Mouse (Mus musculus) erythroid progenitor cell, adult 5-6 weeks (primary cell): ENCODE measurements around the gene Galnt2. TPM values are rescaled to one million over a fixed set of nuclear protein-coding genes. Genes with fewer than 3 reads are reported as not detected.
A peak's percentile ranks its signal among the peaks of the same experiment; 100 is the strongest.

Experiments used
- ATAC-seq: replicated peaks from 2 replicates; pipeline ENCODE4 v1.8.0; 2016; ENCODE audit warnings: moderate number of reproducible peaks, mild to moderate bottlenecking, moderate TSS enrichment, inconsistent platforms; ENCODE audit not compliant: poor library complexity, low FRiP score, severe bottlenecking
- total RNA-seq, 2 experiments: library from RNA; stranded (forward) in 1 of 2; stranded (reverse) in 1 of 2; fragments of 150-400 nt in 1 of 2; fragments of 186-747, 209-891 nt in 1 of 2; gene quantifications; 2 replicates each; pipeline versions ENCODE4 v1.2.3 to v1.2.4; 2015 to 2017; ENCODE audit warnings: low replicate concordance in 2 of 2

The Galnt2 gene
- total RNA-seq, 2 experiments from 2014 or later = 15.5 TPM; not detected in 1

DNA sequence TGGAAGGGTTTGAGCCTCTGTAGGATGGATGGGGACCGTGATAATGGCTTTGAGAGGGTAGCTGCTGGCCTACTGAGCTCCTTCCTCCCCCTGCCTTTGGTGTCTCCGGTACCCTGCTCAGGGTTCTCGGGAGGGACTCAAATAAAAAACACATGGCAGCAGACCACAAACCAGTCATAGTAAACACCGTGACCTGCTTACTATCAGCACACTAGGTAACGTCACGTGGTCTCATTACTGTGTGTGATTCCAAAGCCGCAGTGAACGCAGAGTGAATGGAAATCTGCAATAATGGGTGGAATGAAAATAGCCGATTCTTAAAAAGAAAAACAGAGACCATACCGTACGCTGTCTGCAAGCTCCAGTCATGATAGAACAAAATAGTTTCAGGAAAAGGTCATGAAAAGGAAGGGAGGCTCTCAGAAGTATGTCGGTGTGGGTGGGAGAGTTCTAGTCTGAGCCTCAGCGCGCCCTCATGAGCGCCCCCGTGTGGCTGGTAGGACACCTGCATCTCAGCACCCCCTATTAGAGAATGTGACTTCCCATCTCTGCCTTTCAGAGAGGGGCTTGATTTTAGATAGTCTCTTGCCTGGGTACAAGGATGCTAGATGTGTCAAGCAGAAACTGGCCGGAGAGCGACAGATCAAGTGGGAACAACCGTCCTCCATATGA is 115.8 kb downstream of the Galnt2 start:
- no peak for ATAC-seq

DNA sequence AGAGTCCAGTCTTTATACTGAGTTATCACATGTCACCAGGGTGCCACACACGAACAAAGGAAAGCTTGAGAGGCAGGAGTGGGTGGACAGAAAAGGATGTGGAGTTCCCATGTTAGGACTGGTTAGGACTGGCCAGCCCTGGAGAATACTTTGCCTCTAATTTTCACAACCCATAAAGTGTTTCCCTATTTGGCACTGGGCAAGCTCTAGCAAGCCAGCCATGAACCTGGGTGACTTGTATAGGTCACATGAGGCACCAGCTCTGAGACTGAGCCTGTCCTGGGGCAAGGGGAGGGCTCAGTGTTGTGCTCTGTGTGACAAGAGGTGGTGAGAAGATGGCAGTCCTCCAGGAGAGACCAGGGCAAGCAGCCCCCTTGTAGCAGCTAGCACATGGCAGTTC is 116.9 kb downstream of the Galnt2 start:
- ATAC-seq = no peak

- peak; percentile 58; the same call in 1 of the 2 replicates for ATAC-seq
These were observed 118.5 kb downstream of the Galnt2 start for GRCm38 (mm10) chr8:124349663-124350062.

DNA sequence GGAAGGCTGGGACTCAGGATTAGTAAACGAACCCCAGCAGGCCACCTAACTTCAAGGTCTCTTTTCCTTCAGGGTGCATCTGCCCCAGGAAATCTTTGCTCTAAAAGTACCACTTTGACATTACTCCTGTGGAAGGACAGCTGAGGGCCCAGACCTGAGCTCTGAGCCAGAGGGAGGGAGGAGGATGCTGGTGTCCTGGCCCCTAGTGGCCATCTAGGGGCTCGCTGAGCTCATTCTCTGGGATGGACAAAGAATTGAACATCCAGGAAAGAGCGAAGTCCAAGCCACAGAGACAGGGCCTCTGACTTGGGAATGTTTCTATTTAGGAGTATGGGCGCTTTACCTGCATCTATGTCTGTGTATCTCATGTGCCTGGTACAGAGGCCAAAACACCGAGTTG is 120.4 kb downstream of the Galnt2 start:
- ATAC-seq = no peak

DNA sequence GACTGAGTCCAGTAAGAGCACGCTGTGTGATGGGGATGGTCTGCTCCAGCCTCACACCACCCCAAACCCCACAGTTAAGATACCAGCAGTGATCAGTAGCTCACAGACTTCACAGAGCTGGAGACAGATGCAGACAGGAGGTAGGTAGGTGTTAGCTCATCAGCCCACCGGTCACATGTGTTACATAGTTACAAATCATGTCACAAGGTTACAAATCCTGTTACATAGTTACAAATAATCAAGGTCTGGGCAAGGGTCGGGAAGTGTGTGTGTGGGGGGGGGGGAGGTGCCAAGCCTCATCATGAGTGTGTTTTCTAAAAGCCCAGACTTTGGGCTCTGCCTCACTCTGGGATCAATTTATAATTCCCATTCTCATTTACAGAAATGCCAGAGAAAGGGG is 129.7 kb downstream of the Galnt2 start:
- ATAC-seq = no peak

GRCm38 (mm10) chr8:124361773-124362427 is 130.7 kb downstream of the Galnt2 start:
- ATAC-seq = no peak

DNA sequence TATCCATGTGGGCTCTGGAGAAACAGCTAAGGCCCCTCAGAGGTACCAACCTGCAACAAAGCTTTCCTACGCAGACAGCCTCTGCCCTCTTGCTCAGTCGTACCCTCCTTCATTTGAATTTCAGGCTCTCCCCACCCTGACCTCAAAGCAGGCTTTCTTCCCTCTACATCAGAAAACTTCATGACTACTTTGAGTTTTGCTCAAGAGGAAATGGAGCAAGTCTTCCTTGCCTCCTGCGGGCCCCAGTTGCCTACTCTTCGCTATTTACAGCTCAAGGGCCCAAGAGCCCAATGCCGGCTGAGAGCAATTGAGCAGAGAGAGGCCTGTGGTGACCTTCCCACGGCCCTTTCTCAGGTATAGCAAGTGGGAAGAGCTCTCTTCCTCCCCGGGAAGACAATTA is 131.4 kb downstream of the Galnt2 start:
- ATAC-seq = no peak

- ATAC-seq = no peak
These were observed 132.1 kb downstream of the Galnt2 start for GRCm38 (mm10) chr8:124363337-124363736.

DNA sequence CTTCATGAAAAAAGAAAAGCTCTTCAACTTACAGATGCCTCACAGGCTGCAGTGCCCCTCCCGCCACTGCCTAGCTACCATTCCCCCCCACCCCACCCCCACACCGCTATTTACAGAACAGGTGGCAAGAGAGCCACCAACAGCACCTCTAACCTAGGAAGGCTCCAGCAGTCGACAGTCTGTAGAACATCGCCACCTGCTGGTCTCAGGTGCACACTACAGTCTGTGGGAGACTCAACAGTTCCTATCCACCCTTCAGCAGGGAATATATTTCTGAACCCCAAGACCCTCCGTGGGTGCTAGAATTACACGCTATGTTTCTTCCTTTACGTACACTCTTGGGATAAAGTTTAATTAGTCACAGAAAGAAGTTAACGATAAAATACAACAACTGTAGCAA is 137.0 kb downstream of the Galnt2 start:
- 0 out of 2 replicates have a peak, but pooled peaks have one; percentile 48 for ATAC-seq

DNA sequence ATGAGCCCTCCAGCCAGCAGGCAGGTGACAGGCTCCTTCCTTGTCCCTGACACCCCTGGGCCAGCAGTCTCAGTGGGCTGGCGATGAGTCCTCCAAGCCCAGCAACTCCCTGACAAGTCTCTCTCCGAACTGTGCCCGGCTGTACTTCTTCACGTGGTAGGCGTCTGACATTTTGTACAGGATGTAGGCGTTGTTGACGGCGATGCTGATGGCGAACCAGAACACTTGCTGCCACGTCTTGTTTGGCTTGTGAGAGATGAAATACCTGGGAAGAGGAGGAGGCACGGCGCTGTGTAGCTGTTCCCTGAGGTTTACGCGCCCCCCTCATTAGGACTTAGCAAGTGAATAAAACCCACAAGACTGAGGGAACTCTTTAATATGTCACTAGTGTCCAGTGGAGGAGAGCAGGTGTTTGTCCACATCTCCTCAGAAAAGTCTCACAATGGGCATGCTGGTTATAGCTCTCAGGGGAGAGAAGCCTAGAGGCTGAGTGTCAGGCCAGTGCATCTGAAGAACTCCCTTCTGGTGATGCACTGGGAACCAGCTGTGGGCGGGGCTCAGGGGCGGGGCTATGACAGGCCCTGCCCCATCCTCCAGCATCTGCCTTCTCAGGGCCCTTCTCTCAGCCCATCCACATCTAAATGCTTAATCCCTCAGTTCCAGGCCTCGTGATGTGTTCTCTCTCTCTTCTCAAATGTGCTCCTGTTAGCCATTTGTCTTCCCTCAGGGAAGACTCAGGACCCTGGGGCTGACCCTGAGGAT is 139.4 kb downstream of the Galnt2 start:
- no peak for ATAC-seq

DNA sequence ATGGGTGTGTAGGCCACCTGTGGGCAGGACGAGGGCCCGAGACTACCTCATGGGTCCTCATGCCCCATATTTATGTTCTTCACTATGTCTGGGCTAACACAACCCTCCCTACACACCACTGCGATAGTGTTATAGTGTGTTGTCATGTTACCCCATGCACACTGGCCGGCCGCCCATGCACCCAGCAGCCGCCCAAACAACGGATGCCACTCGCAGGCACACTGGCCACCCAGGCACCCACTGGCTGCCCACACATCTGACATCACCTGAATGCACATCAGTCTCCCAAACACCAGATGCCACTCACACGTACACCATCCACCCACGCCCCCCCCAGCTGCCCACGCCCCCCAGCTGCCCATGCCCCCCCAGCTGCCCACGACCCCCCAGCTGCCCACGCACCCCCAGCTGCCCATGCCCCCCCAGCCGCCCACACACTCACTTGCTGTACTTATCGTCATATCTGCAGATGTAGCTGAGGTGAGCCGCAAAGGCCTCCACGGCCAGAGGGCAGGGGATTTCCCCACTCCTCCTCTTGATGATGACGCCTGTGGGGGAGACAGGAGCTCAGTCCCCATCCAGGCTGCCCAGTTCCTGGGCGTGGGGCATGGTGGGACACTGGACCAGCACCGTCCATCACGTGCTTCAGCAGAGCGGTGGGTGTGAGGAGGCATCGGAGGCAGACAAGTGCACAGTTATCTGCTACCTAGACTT is 140.4 kb downstream of the Galnt2 start:
- no peak for ATAC-seq

GRCm38 (mm10) chr8:124373753-124374152 is 142.6 kb downstream of the Galnt2 start:
- ATAC-seq = no peak

GRCm38 (mm10) chr8:124375168-124375567 is 144.0 kb downstream of the Galnt2 start:
- ATAC-seq = no peak

GRCm38 (mm10) chr8:124375727-124376126 is 144.5 kb downstream of the Galnt2 start:
- no peak for ATAC-seq

DNA sequence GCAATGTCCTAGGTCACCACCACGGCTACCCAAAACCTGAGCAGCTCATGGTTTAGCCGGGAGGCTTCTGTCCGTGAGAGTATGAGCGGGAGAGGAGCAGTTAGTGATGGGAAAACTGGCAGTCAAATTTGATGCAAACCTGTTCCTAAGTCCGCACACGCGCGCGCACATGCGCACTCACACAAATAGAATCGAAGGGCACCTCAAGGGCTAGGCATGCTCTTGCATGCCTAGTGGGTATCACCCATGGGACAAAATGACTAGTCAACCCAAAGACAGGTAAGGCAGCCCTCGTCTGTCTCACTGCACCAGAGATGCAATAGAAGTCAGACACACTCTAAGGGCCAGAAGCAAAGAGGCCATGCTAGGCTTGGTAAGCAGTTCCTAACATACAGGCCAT is 145.2 kb downstream of the Galnt2 start:
- no peak for ATAC-seq

DNA sequence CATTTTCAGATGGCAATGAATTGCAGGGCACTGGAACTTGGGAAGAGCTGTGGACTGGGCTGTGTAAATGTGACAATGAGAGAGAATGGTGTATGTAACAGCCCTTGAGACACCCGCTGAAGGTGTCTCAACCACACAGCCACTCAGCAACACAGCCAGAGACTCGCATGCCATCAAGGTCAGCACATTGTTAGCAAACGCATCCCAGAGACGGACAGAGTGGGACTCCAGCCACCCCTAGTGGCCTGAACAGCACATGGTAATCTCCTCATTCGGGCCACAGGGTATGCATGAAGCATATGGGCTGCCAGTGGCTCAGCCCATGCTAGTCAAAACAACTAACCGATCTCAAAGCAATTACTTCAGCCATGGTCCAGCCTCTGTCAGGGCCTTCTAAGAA is 148.1 kb downstream of the Galnt2 start:
- no peak for ATAC-seq

- ATAC-seq = no peak
These were observed 151.0 kb downstream of the Galnt2 start for GRCm38 (mm10) chr8:124382235-124382634.

DNA sequence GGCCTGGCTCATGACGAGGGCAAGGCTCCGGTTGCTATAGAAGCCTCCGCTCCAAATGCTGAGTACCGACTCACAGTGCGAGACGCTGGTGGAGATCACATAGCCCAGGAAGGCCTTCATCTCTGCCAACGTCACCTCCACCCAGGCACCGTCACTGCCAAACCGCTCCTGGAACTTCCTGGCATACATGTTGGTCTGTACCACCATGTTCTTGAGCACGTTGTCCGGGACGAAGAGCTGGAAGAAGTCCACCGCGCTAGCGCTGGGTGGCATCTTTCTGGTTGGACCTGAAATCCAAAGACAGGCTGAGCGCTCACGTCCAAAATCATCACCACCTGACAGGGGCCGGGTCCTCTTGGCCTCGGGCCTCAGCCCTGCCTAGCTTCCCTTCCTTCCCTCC is 153.1 kb downstream of the Galnt2 start:
- ATAC-seq = no peak

DNA sequence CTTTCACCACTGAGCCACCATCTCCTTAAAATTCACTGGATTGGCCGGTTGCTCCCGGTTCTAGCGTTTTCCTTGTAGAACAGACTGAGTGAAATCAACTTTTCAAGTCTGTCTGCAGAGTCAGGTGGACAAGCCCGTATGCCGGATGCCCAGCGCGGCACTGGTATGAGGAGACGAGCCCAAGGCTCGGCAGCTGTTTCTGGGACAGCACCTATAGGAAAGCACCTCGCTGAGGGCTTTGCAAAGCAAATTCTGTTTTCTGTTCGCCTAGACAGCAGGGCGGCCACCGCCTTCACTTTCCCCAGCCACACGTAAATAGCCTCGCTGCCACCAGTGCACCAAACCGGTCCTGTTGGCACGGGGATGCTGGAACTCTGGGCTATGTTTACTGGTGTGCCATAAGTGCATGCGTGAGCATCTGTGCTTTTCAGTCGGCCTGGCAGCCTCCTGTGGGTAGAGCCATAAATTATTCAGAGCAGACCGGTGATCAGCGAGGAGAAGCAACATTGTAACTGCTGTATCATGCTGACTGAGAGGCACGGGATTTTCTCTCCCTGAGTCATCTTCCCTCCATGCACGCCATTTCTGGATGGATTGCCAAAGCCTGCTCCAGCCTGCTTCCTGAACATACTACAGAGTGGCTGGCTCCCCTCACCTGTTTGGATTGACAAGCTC is 155.2 kb downstream of the Galnt2 start:
- ATAC-seq = no peak

GRCm38 (mm10) chr8:124389495-124389894 is 158.3 kb downstream of the Galnt2 start:
- ATAC-seq = no peak
